Mouse (Mus musculus) thymus, adult 2 months (tissue): ENCODE results near the gene Gm36028.

Experiments used
- CTCF ChIP-seq: fragments of 200-500 bp; IDR thresholded peaks from 2 replicates; pipeline ENCODE4 v1.5.1; 2012; ENCODE audit warnings: mild to moderate bottlenecking, control low read depth, low read length, moderate library complexity, borderline replicate concordance; ENCODE audit not compliant: control insufficient read depth, poor library complexity, insufficient read depth; ENCODE audit errors: extremely low read depth
- POLR2A ChIP-seq: fragments of 200-500 bp; IDR thresholded peaks from 2 replicates; pipeline ENCODE4 v1.6.1; 2012; ENCODE audit warnings: mild to moderate bottlenecking, low read length, control low read depth, moderate library complexity; ENCODE audit not compliant: control insufficient read depth, poor library complexity, insufficient read depth; ENCODE audit errors: extremely low read depth

- TF ChIP-seq POLR2A = no peak
- no peak for TF ChIP-seq CTCF
Observed at GRCm38 (mm10) chr16:37877406-37877805, 16.5 kb upstream of the Gm36028 start.
